Mouse (Mus musculus) thymus, adult 2 months (tissue): ENCODE measurements around the gene Kcnmb4. TPM values are rescaled to one million over a fixed set of nuclear protein-coding genes. Genes with fewer than 3 reads are reported as not detected.

Source experiments
- DNase-seq: peaks from one replicate; pipeline ENCODE4 v3.0.0; 2021
- H3K27ac ChIP-seq: fragments of 200-500 bp; 2 replicates; pipeline ENCODE4 v1.5.1; 2012; ENCODE audit warnings: low read length, control low read depth; ENCODE audit not compliant: control insufficient read depth, insufficient read depth
- H3K27me3 ChIP-seq: fragments of 200-500 bp; 2 replicates; pipeline ENCODE4 v1.6.1; 2012; ENCODE audit warnings: mild to moderate bottlenecking, low read length, moderate library complexity, mixed read lengths; ENCODE audit not compliant: control insufficient read depth, insufficient read depth
- H3K36me3 ChIP-seq: fragments of 200-500 bp; 2 replicates; pipeline ENCODE4 v1.6.1; 2012; ENCODE audit warnings: mild to moderate bottlenecking, low read length, moderate library complexity; ENCODE audit not compliant: control insufficient read depth, insufficient read depth
- H3K4me1 ChIP-seq: fragments of 200-500 bp; replicated peaks from 2 replicates; pipeline ENCODE4 v1.6.1; 2012; ENCODE audit warnings: low read length; ENCODE audit not compliant: control insufficient read depth, insufficient read depth
- H3K4me3 ChIP-seq: fragments of 200-500 bp; 2 replicates; pipeline ENCODE4 v1.5.1; 2012; ENCODE audit warnings: mild to moderate bottlenecking, low read length, control low read depth, moderate library complexity; ENCODE audit not compliant: control insufficient read depth, insufficient read depth
- CTCF ChIP-seq: fragments of 200-500 bp; IDR thresholded peaks from 2 replicates; pipeline ENCODE4 v1.5.1; 2012; ENCODE audit warnings: mild to moderate bottlenecking, control low read depth, low read length, moderate library complexity, borderline replicate concordance; ENCODE audit not compliant: control insufficient read depth, poor library complexity, insufficient read depth; ENCODE audit errors: extremely low read depth
- POLR2A ChIP-seq: fragments of 200-500 bp; IDR thresholded peaks from 2 replicates; pipeline ENCODE4 v1.6.1; 2012; ENCODE audit warnings: mild to moderate bottlenecking, low read length, control low read depth, moderate library complexity; ENCODE audit not compliant: control insufficient read depth, poor library complexity, insufficient read depth; ENCODE audit errors: extremely low read depth
- WGBS: fragments of 180-500 bp; shearing (Covaris S2); methylation state at CpG from one replicate; pipeline ENCODE4 v1.1.7; 2018; 5-methylcytosine and 5-hydroxymethylcytosine counted together
- polyA plus RNA-seq: library from polyadenylated mRNA; depleted of rRNA; stranded (reverse); fragments of >200 nt; gene quantifications from 2 replicates; pipeline ENCODE4 v1.2.3, GENCODE M21; 2012

The Kcnmb4 gene
- polyA plus RNA-seq, 1 experiment: 185 TPM

GRCm38 (mm10) chr10:116461443-116461842 is 12.2 kb downstream of the Kcnmb4 start:
- no peak for TF ChIP-seq CTCF
- no peak for TF ChIP-seq POLR2A
- Histone ChIP-seq H3K4me1 (no peaks in the 10 kb centered on the region), H3K27me3 (no peaks in the 10 kb centered on the region), H3K36me3 (no peaks in the 10 kb centered on the region), H3K4me3 (no peak overlapping the region), H3K27ac (no peak overlapping the region)
- WGBS: 97% methylated on average over 9 of the region's 9 CpGs
- no peak for DNase-seq

GRCm38 (mm10) chr10:116458786-116459185 is 14.9 kb downstream of the Kcnmb4 start:
- Histone ChIP-seq H3K4me3 (no peak overlapping the region), H3K27ac (no peak overlapping the region), H3K4me1 (no peaks in the 10 kb centered on the region), H3K36me3 (no peaks in the 10 kb centered on the region), H3K27me3 (no peaks in the 10 kb centered on the region)
- 97% methylated on average over 9 of the region's 9 CpGs for WGBS
- TF ChIP-seq POLR2A (no peak), CTCF (no peak)
- no peak for DNase-seq

GRCm38 (mm10) chr10:116452771-116453170 is 20.9 kb downstream of the Kcnmb4 start:
- no peak overlapping the region for H3K4me3 ChIP-seq
- WGBS: 97% methylated on average over 7 of the region's 7 CpGs
- H3K27me3 ChIP-seq: no peaks in the 10 kb centered on the region
- DNase-seq: no peak
- no peaks in the 10 kb centered on the region for H3K36me3 ChIP-seq
- H3K27ac ChIP-seq: no peak overlapping the region
- no peak for TF ChIP-seq CTCF
- TF ChIP-seq POLR2A: no peak
- H3K4me1 ChIP-seq: no peaks in the 10 kb centered on the region

- no peaks in the 10 kb centered on the region for H3K4me1 ChIP-seq
- no peaks in the 10 kb centered on the region for H3K27me3 ChIP-seq
- H3K4me3 ChIP-seq: no peak overlapping the region
- no peak for TF ChIP-seq POLR2A
- TF ChIP-seq CTCF: no peak
- no peaks in the 10 kb centered on the region for H3K36me3 ChIP-seq
- DNase-seq: no peak
- WGBS: 87% methylated on average over 9 of the region's 9 CpGs
- no peak overlapping the region for H3K27ac ChIP-seq
Measured at GRCm38 (mm10) chr10:116450621-116451020, 23.1 kb downstream of the Kcnmb4 start.

GRCm38 (mm10) chr10:116448166-116448565 is 25.5 kb downstream of the Kcnmb4 start:
- no peak for DNase-seq
- 98% methylated on average over 12 of the region's 12 CpGs for WGBS
- Histone ChIP-seq H3K27me3 (no peaks in the 10 kb centered on the region), H3K36me3 (no peaks in the 10 kb centered on the region), H3K4me3 (no peak overlapping the region), H3K4me1 (no peaks in the 10 kb centered on the region), H3K27ac (no peak overlapping the region)
- TF ChIP-seq CTCF: no peak
- no peak for TF ChIP-seq POLR2A

GRCm38 (mm10) chr10:116447176-116447575 is 26.5 kb downstream of the Kcnmb4 start:
- no peaks in the 10 kb centered on the region for H3K4me1 ChIP-seq
- no peak overlapping the region for H3K4me3 ChIP-seq
- H3K27me3 ChIP-seq: no peaks in the 10 kb centered on the region
- DNase-seq: no peak
- TF ChIP-seq POLR2A: no peak
- TF ChIP-seq CTCF: no peak
- 97% methylated on average over 9 of the region's 9 CpGs for WGBS
- H3K36me3 ChIP-seq: no peaks in the 10 kb centered on the region
- H3K27ac ChIP-seq: no peak overlapping the region

- H3K4me1 ChIP-seq: no peaks in the 10 kb centered on the region
- TF ChIP-seq POLR2A (no peak), CTCF (no peak)
- WGBS: 90% methylated on average over 12 of the region's 12 CpGs
- H3K4me3 ChIP-seq: no peak overlapping the region
- no peaks in the 10 kb centered on the region for H3K36me3 ChIP-seq
- no peaks in the 10 kb centered on the region for H3K27me3 ChIP-seq
- DNase-seq: no peak
- H3K27ac ChIP-seq: no peak overlapping the region
Measured at GRCm38 (mm10) chr10:116446040-116446439, 27.6 kb downstream of the Kcnmb4 start.

GRCm38 (mm10) chr10:116444826-116445225 is 28.9 kb downstream of the Kcnmb4 start:
- TF ChIP-seq POLR2A (no peak), CTCF (no peak)
- no peak overlapping the region for H3K4me3 ChIP-seq
- H3K27me3 ChIP-seq: no peaks in the 10 kb centered on the region
- H3K27ac ChIP-seq: no peak overlapping the region
- 97% methylated on average over 8 of the region's 8 CpGs for WGBS
- no peaks in the 10 kb centered on the region for H3K4me1 ChIP-seq
- no peaks in the 10 kb centered on the region for H3K36me3 ChIP-seq
- no peak for DNase-seq
